Mouse (Mus musculus) hindbrain, postnatal 0 days (tissue): ENCODE results near the gene Slc38a3. TPM values are rescaled to one million over a fixed set of nuclear protein-coding genes. Genes with fewer than 3 reads are reported as not detected.

Experiments
- ATAC-seq: fragments of 200-750 bp; cut with Nextera tagmentation; 2 replicates; pipeline ENCODE4 v1.8.0; 2017; ENCODE audit warnings: mild to moderate bottlenecking, moderate TSS enrichment, moderate library complexity
- DNase-seq: peaks from one replicate; pipeline ENCODE4 v3.0.0-alpha.2; 2015; ENCODE audit warnings: low spot score
- H3K27ac ChIP-seq: fragments of 300-500 bp; sonication (generic); 2 replicates; pipeline ENCODE4 v1.5.1; 2014; ENCODE audit warnings: mild to moderate bottlenecking
- H3K27me3 ChIP-seq: fragments of 300-500 bp; sonication (generic); 2 replicates; pipeline ENCODE4 v1.6.1; 2014; ENCODE audit warnings: low read length, mixed read lengths; ENCODE audit not compliant: insufficient read depth
- H3K36me3 ChIP-seq: fragments of 300-500 bp; sonication (generic); 2 replicates; pipeline ENCODE4 v1.6.1; 2014; ENCODE audit warnings: low read length, mixed read lengths; ENCODE audit not compliant: insufficient read depth
- H3K4me1 ChIP-seq: fragments of 300-500 bp; sonication (generic); 2 replicates; pipeline ENCODE4 v1.6.1; 2014; ENCODE audit warnings: antibody characterized with exemption, low read length, mixed read lengths; ENCODE audit not compliant: insufficient read depth
- H3K4me2 ChIP-seq: fragments of 300-500 bp; sonication (generic); 2 replicates; pipeline ENCODE4 v1.6.1; 2014; ENCODE audit warnings: low read depth, mild to moderate bottlenecking, low read length, moderate library complexity, mixed read lengths
- H3K4me3 ChIP-seq: fragments of 300-500 bp; sonication (generic); 2 replicates; pipeline ENCODE4 v1.5.1; 2014; ENCODE audit warnings: low read length
- H3K9ac ChIP-seq: fragments of 300-500 bp; sonication (generic); replicated peaks from 2 replicates; pipeline ENCODE4 v1.6.1; 2014; ENCODE audit warnings: mild to moderate bottlenecking, low read length, moderate library complexity, mixed read lengths
- H3K9me3 ChIP-seq: fragments of 300-500 bp; sonication (generic); 2 replicates; pipeline ENCODE4 v1.6.1; 2016; ENCODE audit warnings: low read length, mixed read lengths
- CTCF ChIP-seq: IDR thresholded peaks from 2 replicates; pipeline ENCODE4 v1.5.1; 2016; ENCODE audit warnings: antibody characterized with exemption, control low read depth, low read depth
- WGBS: fragments of 180-500 bp; shearing (Covaris S2); extraction: QIAGEN DNeasy Blood & Tissue Kit; methylation state at CpG from one replicate; pipeline ENCODE4 v1.1.7; 2014; 5-methylcytosine and 5-hydroxymethylcytosine counted together
- polyA plus RNA-seq: library from polyadenylated mRNA; unstranded; fragments of >200 nt; fragmentation: Nextera tagmentation; extraction: Ambion mirVana; gene quantifications from 2 replicates; pipeline ENCODE4 v1.2.1, GENCODE M21; 2015
- total RNA-seq: library from RNA; depleted of rRNA; stranded (reverse); fragments of >200 nt; gene quantifications from 2 replicates; pipeline ENCODE4 v1.2.3, GENCODE M21; 2014

Gene Slc38a3
- total and polyA plus RNA-seq, 2 experiments from 2014 or later, result 54.5 to 134 TPM

DNA sequence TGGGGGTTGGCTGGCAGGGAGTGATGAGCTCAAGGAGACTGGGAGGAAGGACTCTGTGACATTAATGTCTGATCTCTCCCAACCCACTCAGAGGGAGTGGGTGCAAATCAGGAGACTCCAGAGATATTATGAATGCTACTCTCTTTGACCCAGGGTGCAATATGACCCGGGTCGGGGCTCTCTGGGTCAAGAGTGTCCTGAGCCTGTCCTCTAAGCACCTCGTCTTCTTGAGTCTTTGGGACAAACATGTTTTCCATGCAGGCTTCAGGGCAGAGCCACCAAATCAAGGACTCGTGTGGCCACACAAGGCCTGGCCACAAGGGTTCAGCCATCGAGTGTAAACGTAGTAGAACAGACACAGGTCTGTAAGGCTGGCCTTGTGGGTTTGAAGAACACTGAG is 11.2 kb downstream of the Slc38a3 start:
- Histone ChIP-seq H3K9ac (no peak overlapping the region), H3K4me3 (no peak overlapping the region), H3K36me3 (no peaks in the 10 kb centered on the region; the same call in 1 of the 2 replicates), H3K27ac (no peak overlapping the region), H3K4me1 (peaks cover 16% of the 10 kb centered on the region; the same call in 1 of the 2 replicates), H3K4me2 (no peak overlapping the region), H3K9me3 (no peaks in the 10 kb centered on the region), H3K27me3 (no peaks in the 10 kb centered on the region)
- WGBS, result 91% methylated on average over 6 of the region's 6 CpGs
- DNase-seq (no peak), ATAC-seq (no peak)
- TF ChIP-seq CTCF, result no peak

DNA sequence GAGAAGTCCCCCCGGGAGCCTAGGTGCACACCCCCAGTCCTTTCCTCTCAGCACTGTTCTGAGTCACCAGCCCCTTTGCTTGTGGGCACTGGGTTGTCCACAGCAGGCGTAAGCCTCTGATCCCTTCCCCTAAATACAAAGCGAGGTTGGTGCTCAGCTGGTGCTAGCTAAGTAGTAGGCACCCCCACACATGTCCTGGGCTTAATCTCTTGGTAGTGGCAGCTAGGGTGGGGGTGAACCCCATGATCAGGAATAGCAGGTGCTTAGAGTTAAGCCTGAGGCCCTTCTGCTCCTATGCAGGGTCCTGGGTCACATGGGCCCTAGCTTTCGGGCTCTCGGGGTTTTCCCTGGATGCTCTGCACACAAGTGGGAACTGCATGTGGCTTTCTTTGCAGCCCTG is 12.2 kb downstream of the Slc38a3 start:
- no peak overlapping the region for H3K4me2 ChIP-seq
- 0 out of 2 replicates have a peak overlapping the region, but pooled peaks have one; percentile 3 for H3K27ac ChIP-seq
- 72% methylated on average over 5 of the region's 5 CpGs for WGBS
- H3K9ac ChIP-seq, result no peak overlapping the region
- peaks cover 14% of the 10 kb centered on the region; the same call in 1 of the 2 replicates for H3K4me1 ChIP-seq
- no peaks in the 10 kb centered on the region for H3K27me3 ChIP-seq
- H3K36me3 ChIP-seq, result no peaks in the 10 kb centered on the region; the same call in 1 of the 2 replicates
- no peaks in the 10 kb centered on the region for H3K9me3 ChIP-seq
- no peak for TF ChIP-seq CTCF
- no peak overlapping the region for H3K4me3 ChIP-seq
- ATAC-seq (no peak), DNase-seq (no peak)

DNA sequence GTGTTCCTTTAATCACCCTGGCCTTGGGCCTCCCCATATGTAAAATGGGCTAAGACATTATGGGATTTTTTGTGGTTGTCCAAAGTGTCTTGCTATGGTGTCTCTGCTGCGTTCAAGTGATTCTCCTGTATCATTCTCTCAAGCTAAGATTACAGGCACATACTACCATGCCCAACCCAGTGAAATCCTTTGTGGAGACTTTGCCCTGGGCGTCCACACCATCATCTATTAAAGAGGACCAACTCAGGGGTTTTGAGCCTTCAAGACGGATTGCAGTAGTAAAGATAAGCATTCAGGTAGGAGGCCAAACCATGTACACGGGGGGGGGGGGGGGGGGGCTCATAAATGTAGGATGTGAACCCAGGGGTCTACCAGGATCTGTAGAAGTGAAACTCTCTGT is 14.7 kb downstream of the Slc38a3 start:
- WGBS, result 88% methylated on average over 4 of the region's 4 CpGs
- H3K4me1 ChIP-seq, result peaks cover 15% of the 10 kb centered on the region; the same call in 1 of the 2 replicates
- no peak overlapping the region for H3K4me2 ChIP-seq
- TF ChIP-seq CTCF, result no peak
- no peak overlapping the region for H3K9ac ChIP-seq
- no peaks in the 10 kb centered on the region; the same call in 1 of the 2 replicates for H3K36me3 ChIP-seq
- H3K27me3 ChIP-seq, result no peaks in the 10 kb centered on the region
- H3K4me3 ChIP-seq, result no peak overlapping the region
- H3K27ac ChIP-seq, result no peak overlapping the region
- DNase-seq (no peak), ATAC-seq (no peak)
- no peaks in the 10 kb centered on the region for H3K9me3 ChIP-seq

DNA sequence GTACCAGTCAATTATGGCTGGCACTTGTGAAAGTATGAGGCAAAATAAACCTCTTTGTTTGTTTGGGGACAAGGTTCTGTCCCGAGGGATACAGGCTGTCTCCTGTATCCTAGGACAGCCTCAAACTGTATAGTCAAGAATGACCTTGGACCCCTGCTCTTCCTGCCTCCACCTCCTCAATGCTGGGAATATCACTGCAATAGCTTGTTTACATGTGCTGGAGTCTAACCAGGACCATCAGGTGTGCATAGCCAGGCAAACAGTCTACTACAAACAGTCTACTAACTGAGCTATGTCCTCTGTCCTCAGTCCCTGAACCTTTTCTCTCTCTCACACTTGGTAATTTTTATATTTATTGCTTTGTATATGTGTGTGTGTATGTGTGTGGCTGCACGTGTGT is 15.9 kb downstream of the Slc38a3 start:
- H3K4me3 ChIP-seq, result no peak overlapping the region
- peaks cover 12% of the 10 kb centered on the region; the same call in 1 of the 2 replicates for H3K4me1 ChIP-seq
- no peak overlapping the region for H3K27ac ChIP-seq
- H3K9ac ChIP-seq, result no peak overlapping the region
- DNase-seq (no peak), ATAC-seq (no peak)
- no peaks in the 10 kb centered on the region for H3K9me3 ChIP-seq
- no peaks in the 10 kb centered on the region; the same call in 1 of the 2 replicates for H3K36me3 ChIP-seq
- TF ChIP-seq CTCF, result no peak
- no peak overlapping the region for H3K4me2 ChIP-seq
- WGBS, result 82% methylated on average over 2 of the region's 2 CpGs
- H3K27me3 ChIP-seq, result no peaks in the 10 kb centered on the region

DNA sequence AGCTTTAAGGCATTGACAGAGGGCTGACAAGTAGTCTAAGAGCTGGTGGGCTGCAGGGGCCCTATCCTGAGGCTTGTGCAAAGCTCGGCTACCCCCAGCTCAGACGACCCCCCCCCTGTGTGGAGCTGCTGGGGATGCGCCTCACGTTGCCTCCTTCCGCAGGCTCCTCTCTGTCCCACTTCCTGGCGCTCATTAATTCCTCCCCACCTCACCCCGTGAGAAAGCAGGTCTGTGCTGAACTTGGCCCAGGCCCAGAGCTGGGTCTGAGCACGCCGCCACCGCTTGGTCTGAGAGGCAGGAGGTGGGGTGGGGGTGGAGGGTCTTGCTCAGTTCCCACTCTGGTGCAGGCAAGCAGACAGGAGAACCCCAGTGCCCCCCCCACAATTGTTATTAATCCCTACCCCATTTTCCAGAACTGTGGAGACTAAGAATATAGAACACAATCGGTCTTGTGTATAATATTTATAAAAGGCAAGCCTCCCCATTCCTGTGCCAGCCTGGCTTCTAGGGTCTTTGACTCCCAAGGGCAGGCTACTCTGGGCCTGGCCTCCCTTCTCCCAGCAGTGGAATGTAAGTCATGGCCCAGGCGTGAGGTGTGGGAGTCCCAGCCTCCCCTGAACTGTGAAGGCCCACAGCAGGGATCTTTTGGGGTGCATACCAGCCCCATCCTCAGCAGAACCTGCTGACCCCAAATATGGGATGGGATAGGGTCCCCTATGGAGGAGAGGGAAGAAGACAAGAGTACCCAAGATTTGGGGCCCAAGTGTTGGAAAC is 18.4 kb downstream of the Slc38a3 start:
- Histone ChIP-seq H3K4me3 (no peak overlapping the region), H3K27me3 (no peaks in the 10 kb centered on the region), H3K36me3 (no peaks in the 10 kb centered on the region; the same call in 1 of the 2 replicates), H3K4me1 (peaks cover 12% of the 10 kb centered on the region; the same call in 1 of the 2 replicates), H3K27ac (peak overlapping the region; percentile 75), H3K4me2 (no peak overlapping the region), H3K9ac (no peak overlapping the region; the same call in 1 of the 2 replicates), H3K9me3 (no peaks in the 10 kb centered on the region)
- ATAC-seq, result peak; percentile 87
- WGBS, result 16% methylated on average over 12 of the region's 12 CpGs
- no peak for TF ChIP-seq CTCF
- DNase-seq, result peak; percentile 76

DNA sequence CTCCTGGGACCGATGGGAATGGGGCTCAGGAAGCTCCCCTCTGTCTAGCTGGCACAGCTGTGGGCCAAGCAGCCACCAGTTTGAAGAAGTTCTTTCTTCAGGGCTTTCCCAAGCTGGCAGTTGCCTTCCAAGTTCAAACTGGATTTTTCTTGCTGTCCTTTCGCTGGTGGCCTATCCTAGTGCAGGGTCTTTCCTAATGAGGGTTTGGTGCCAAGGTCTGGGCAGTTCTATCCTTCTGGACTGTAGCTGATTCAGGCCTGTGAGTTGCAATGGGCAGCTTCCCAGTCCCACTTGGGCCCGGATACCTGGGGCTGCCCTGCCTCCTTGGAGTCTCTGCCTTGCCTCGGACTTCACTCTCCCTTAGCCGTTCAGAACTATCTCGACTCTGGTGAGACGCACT is 19.1 kb downstream of the Slc38a3 start:
- H3K36me3 ChIP-seq, result no peaks in the 10 kb centered on the region; the same call in 1 of the 2 replicates
- H3K9me3 ChIP-seq, result no peaks in the 10 kb centered on the region
- peak; percentile 83 for ATAC-seq
- no peaks in the 10 kb centered on the region for H3K27me3 ChIP-seq
- no peak overlapping the region for H3K4me3 ChIP-seq
- 55% methylated on average over 7 of the region's 7 CpGs for WGBS
- peaks cover 12% of the 10 kb centered on the region; the same call in 1 of the 2 replicates for H3K4me1 ChIP-seq
- peak overlapping the region; percentile 75 for H3K27ac ChIP-seq
- peak; percentile 53 for DNase-seq
- TF ChIP-seq CTCF, result no peak
- no peak overlapping the region for H3K4me2 ChIP-seq
- H3K9ac ChIP-seq, result no peak overlapping the region

DNA sequence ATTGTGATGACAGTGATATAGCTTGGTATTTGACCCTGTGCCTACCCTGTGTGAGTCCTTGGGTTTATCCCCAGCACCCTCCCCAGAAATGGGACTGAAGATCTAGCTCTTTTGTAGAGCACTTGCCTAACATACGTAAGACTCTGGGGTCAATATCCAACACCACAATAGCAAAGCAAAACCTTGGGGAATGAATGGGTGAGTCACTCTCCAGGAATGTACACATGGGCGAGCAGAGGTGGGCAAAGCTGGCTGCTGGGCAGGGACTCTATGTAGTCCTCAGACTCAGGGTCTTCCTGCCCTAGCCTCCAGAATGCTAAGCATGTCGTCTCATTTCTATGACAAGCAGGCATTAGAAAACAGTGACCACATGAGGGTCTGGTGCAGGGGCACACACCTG is 20.6 kb downstream of the Slc38a3 start:
- no peak for TF ChIP-seq CTCF
- no peak overlapping the region for H3K4me3 ChIP-seq
- 79% methylated on average over 3 of the region's 3 CpGs for WGBS
- no peak overlapping the region for H3K27ac ChIP-seq
- peaks cover 12% of the 10 kb centered on the region; the same call in 1 of the 2 replicates for H3K4me1 ChIP-seq
- H3K36me3 ChIP-seq, result no peaks in the 10 kb centered on the region
- H3K27me3 ChIP-seq, result no peaks in the 10 kb centered on the region
- no peaks in the 10 kb centered on the region for H3K9me3 ChIP-seq
- no peak overlapping the region for H3K4me2 ChIP-seq
- DNase-seq, result no peak
- H3K9ac ChIP-seq, result no peak overlapping the region
- ATAC-seq, result no peak
